Mouse (Mus musculus) kidney, postnatal 10 days (tissue): ENCODE measurements around the gene Slc25a53.
"Not testable (repeated sequence)": the region's sequence is repeated elsewhere in the genome, so short reads cannot be mapped to it uniquely, and the experiment has no call there.

ENCODE experiments used
- DNase-seq: peaks from one replicate; pipeline ENCODE4 v3.0.0; 2021; ENCODE audit warnings: mixed read lengths

Gene Slc25a53

DNA sequence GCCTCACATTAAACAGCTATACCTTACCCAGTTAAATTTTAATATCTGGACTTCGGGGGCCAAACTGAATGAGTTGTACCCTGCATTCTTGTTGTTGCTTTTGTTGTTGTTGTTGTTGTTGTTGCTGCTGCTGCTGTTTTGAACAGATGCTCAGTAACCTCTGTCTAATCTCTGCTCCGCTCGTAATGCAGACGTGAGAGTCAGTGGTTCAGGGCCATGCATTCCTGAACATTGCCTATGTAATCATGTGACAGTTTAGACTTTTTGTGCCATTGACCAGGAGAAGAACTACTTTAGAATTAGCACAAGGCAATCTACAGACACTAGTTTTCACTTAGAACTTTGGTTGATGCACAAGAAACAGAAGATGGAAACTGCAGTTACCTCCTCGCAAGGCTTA is 79.8 kb downstream of the Slc25a53 start:
- DNase-seq, result not testable (repeated sequence)

DNA sequence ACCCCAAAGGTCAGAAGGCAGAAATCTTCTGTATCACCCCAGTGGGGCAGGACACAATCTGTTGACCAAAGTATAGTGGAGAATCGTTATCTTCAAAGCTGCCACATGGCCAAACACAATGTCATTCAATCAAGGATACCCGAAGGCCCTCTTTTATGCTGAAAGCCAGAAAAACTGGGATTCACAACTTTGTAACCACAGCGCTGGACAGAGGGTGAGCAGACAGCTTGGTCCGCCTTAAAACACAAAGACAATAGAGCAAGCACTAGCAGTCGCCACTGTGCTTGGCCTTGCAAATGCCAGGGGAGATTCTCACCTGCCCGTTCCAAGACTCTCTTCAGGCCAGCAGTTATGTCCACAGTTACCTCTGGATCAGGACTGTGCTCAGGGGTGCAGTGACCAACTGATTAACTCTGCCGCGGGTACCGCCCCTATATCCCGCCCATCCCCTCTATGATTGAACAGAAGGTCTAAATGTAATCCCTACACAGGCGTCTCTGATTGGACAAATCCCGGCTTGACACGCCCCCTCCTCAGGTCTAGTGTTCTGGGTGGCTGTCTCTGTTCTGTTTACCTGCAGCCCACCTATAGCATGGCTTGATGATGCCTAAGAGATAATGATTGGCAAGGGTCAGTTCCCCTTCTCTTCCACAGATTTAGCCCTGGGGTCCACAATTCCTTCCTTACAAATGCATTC is 80.4 kb downstream of the Slc25a53 start:
- DNase-seq, result peak; percentile 71

DNA sequence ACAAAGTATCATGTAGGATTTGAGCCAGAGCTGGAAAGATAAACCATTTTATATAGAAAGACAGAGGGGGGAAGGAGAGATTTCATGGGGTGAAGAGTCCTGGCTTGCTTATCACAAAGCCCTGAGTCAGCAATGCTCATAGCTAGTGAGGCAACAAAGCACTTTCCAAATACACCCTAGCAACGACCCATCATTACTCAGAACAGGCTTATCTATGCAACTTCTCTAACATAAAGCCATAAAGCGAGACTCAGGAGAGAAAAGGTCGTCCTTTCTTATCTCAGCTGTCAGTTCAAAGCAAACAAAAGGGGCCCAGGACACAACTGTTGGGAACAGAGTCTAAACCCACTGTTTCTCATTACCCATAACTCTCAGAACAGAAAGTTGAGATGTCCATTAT is 100.1 kb downstream of the Slc25a53 start:
- DNase-seq, result no peak
